Mouse (Mus musculus): ENCODE measurements around the gene Olfr954.

GRCm38 (mm10) chr9:39508998-39509397, 52.5 kb downstream of the Olfr954 start:
- TF ChIP-seq CTCF (IDR thresholded peaks at IDR 0.05; ENCODE audit: low read depth) (peak; percentile 63), EP300 (IDR thresholded peaks at IDR 0.05; ENCODE audit: low read depth) (no peak)
